Mouse (Mus musculus) small intestine, adult 2 months (tissue): ENCODE measurements around the gene Sbf1. TPM values are rescaled to one million over a fixed set of nuclear protein-coding genes. Genes with fewer than 3 reads are reported as not detected.

Experiments used
- H3K27ac ChIP-seq: fragments of 200-500 bp; 2 replicates; pipeline ENCODE4 v1.5.1; 2012; ENCODE audit warnings: low read depth, low read length, control low read depth, inconsistent platforms; ENCODE audit not compliant: insufficient read depth
- H3K27me3 ChIP-seq: fragments of 200-500 bp; 2 replicates; pipeline ENCODE4 v1.6.1; 2012; ENCODE audit warnings: mild to moderate bottlenecking, moderate library complexity, low read length, inconsistent platforms; ENCODE audit not compliant: control insufficient read depth, insufficient read depth
- H3K36me3 ChIP-seq: fragments of 200-500 bp; 2 replicates; pipeline ENCODE4 v1.6.1; 2012; ENCODE audit warnings: mild to moderate bottlenecking, low read length, control low read depth, inconsistent platforms; ENCODE audit not compliant: control insufficient read depth, insufficient read depth
- H3K4me1 ChIP-seq: fragments of 200-500 bp; 2 replicates; pipeline ENCODE4 v1.6.1; 2012; ENCODE audit warnings: low read length, inconsistent platforms, mixed read lengths; ENCODE audit not compliant: control insufficient read depth, insufficient read depth, insufficient read length
- H3K4me3 ChIP-seq: fragments of 200-500 bp; 2 replicates; pipeline ENCODE4 v1.5.1; 2012; ENCODE audit warnings: low read depth, mild to moderate bottlenecking, control low read depth, inconsistent platforms, low read length, moderate library complexity
- CTCF ChIP-seq: fragments of 200-500 bp; IDR thresholded peaks from 2 replicates; pipeline ENCODE4 v1.5.1; 2012; ENCODE audit warnings: low read depth, mild to moderate bottlenecking, control low read depth, inconsistent platforms, low read length, moderate library complexity, mixed read lengths; ENCODE audit not compliant: insufficient replicate concordance, insufficient read length; ENCODE audit errors: extremely low read depth
- POLR2A ChIP-seq: fragments of 200-500 bp; IDR thresholded peaks from 2 replicates; pipeline ENCODE4 v1.6.1; 2012; ENCODE audit warnings: low read depth, mild to moderate bottlenecking, control low read depth, inconsistent platforms, low read length, moderate library complexity
- WGBS: fragments of 180-500 bp; shearing (Covaris S2); methylation state at CpG from one replicate; pipeline ENCODE4 v1.1.7; 2018; 5-methylcytosine and 5-hydroxymethylcytosine counted together
- polyA plus RNA-seq: library from polyadenylated mRNA; depleted of rRNA; stranded (reverse); fragments of >200 nt; gene quantifications from 2 replicates; pipeline ENCODE4 v1.2.3, GENCODE M21; 2012

Gene Sbf1
- polyA plus RNA-seq, 1 experiment = 189 TPM

DNA sequence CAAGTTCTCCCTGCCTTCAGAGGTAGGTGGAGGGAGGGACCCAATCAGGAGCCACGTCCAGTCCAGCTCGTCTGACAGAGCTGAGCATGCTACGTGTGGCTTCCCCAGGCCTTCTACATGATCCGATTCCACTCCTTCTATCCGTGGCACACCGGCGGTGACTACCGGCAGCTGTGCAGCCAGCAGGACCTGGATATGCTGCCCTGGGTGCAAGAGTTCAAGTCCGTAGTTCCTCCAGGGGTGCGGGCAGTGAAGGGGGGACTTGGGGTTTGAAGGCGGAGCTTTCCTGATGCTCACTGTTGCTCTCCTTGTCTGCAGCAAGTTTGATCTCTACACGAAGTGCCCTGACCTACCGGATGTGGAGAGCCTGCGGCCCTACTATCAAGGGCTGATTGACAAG, 21.3 kb upstream of the Sbf1 start:
- no peaks in the 10 kb centered on the region; the same call in 1 of the 2 replicates for H3K27me3 ChIP-seq
- no peak overlapping the region for H3K4me3 ChIP-seq
- H3K27ac ChIP-seq = no peak overlapping the region
- H3K36me3 ChIP-seq = no peaks in the 10 kb centered on the region
- H3K4me1 ChIP-seq = peaks cover 2% of the 10 kb centered on the region; the same call in 1 of the 2 replicates
- TF ChIP-seq CTCF = no peak
- no peak for TF ChIP-seq POLR2A
- 76% methylated on average over 14 of the region's 14 CpGs for WGBS

DNA sequence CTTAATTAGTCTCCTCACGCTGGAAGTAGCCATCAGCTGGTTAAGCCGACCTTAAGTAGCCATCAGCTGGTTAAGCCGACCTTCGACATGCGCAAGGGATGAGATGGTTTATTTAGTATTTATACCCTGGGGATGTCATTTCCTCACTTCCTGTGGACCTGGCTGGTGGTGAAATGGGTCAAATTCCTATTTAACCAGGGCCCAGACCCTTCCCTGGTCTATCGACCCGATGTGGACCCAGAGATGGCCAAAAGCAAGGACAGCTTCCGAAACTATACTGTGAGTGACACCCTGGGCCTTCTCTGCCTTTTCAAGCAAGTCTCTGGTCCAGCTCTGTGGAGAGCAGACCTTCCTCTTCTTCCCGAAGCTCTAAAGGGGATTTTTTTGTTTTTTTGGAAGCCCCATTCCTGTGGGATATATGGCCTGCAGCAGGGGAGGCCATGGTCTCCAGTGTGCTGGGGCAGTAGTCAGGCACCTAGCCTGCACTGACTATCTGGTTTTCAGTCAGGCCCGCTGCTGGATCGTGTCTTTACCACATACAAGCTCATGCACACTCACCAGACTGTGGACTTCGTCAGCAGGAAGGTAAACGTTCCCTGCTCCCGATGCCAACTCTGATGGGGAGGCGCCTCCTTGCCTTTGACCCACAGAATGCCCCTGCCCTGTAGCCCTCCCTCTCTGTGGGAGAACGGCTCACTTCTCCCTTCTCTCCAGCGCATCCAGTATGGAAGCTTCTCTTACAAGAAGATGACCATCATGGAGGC, 19.8 kb upstream of the Sbf1 start:
- Histone ChIP-seq H3K27me3 (no peaks in the 10 kb centered on the region; the same call in 1 of the 2 replicates), H3K36me3 (no peaks in the 10 kb centered on the region), H3K4me1 (peaks cover 2% of the 10 kb centered on the region; the same call in 1 of the 2 replicates), H3K27ac (no peak overlapping the region), H3K4me3 (no peak overlapping the region)
- TF ChIP-seq CTCF (no peak), POLR2A (no peak)
- 67% methylated on average over 17 of the region's 17 CpGs for WGBS

DNA sequence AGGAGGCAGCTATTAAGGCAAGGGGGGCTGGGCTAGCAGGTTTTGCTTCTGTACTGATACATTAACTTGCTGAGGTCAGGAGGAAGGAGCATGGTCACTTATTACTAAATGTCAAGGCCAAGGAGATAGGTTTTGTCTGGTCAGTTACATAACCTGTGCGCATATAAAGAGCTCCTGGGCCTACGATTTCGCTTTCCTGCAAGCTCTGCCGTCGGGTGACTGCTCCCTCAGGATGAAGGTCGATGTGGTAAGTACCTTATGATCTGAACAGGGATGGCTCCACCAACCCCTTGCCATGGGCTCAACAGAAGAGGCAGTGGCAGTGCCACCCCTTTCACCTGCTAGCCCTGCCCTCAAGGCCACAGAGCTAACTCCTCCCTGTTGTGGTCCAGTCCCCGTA, 19.2 kb upstream of the Sbf1 start, which contains the start of gene Miox:
TSS of gene Miox (plus strand) at position 128 of the 400 bp plus-strand sequence.
- WGBS = 85% methylated on average over 7 of the region's 7 CpGs
- no peak within 1 kb of the TSS for H3K27ac ChIP-seq
- TF ChIP-seq CTCF (no peak), POLR2A (no peak)
- H3K4me3 ChIP-seq = no peak within 1 kb of the TSS
- no peaks in the 10 kb centered on the region; the same call in 1 of the 2 replicates for H3K27me3 ChIP-seq
- no peaks in the 10 kb centered on the region for H3K36me3 ChIP-seq
- no peaks in the 10 kb centered on the region for H3K4me1 ChIP-seq

DNA sequence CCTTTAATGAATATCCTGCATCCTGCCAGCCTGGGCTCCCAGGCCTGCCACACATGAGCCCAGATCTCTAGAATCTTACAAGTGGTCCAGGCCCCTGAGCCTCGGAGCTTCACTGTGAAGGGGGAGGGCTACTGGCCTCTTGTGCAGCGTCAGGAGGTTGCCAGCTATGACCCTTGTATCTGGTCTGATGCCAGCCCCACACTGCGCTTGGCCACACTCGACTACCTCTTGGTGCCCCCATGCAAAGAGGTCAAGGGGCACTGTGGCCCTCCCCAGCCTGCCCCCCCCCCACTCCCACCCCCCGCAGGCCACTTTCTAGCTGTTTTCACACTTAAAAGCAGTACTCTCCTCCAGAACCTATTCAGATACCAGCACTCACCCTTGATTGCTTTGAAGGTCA, 11.3 kb upstream of the Sbf1 start:
- TF ChIP-seq CTCF = no peak
- no peak for TF ChIP-seq POLR2A
- Histone ChIP-seq H3K27me3 (peaks cover 9% of the 10 kb centered on the region; the same call in 1 of the 2 replicates), H3K4me1 (peaks cover 8% of the 10 kb centered on the region), H3K4me3 (no peak overlapping the region), H3K36me3 (no peaks in the 10 kb centered on the region), H3K27ac (no peak overlapping the region)
- 73% methylated on average over 5 of the region's 5 CpGs for WGBS

DNA sequence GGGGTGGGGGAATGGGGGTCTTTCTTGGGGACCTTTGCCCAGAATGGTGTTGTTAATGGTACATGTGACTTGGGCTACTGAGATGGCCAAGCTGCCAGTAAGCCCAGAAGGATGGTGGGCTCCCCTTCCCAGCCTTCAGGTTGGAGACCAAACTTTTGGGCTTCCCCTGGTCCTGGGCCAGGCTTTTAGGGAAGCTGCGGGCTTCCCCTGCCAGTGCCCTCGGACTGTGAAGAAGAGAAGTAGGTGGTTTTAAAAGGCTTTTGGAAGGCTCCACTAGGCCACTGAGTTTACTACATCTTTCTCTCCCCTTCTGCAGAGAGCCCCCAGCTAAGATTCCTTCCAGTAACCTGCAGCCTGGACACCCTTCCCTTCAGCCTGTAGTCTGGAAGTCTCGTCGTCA, 8.5 kb upstream of the Sbf1 start:
- Histone ChIP-seq H3K27ac (no peak overlapping the region), H3K4me1 (peaks cover 8% of the 10 kb centered on the region), H3K36me3 (no peaks in the 10 kb centered on the region), H3K27me3 (peaks cover 9% of the 10 kb centered on the region; the same call in 1 of the 2 replicates), H3K4me3 (no peak overlapping the region)
- 85% methylated on average over 4 of the region's 4 CpGs for WGBS
- no peak for TF ChIP-seq POLR2A

DNA sequence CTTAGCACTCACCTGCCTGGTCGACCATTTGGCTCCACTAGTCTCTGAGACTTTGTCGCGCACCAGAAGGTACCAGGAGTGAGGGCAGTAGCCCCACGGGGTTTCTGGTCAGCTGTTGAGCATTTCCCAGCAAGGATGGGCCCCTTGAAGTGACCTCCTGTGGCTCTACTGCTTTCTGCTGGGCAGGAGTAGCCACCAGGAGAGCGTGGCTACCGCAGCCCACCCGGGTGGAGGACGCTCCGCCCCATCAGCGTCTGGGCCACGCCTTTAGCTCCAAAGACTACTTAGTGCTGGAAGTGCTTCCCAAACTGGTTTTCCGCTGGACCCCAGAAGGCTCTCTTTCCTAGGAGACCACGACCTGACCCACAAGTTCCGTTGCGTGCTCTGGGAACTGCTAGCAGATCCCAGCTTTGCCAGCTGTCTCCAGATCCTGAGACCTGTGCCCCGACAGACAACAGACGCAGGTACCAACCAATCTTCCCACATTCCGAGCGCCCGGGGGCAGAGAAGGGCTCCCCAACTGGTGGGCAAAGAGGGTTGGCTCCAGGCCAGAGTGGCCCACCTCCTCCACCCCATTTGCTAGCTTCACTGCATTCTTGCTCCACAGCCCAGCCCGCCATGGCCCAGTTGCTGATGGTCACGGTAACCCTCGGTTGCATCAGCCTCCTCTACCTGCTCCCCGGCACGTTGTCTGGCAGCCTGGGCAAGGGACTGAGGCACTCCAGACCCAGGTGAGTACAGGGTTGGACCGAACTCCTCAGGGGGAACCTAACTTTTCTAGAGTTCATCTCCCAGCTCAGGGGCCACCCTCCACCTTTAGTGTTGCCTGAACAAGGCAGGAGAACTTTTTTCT, 7.8 kb upstream of the Sbf1 start, which contains the start of gene Adm2:
TSS of gene Adm2 (plus strand) at position 51 of the 853 bp plus-strand sequence.
- H3K4me3 ChIP-seq = peak within 1 kb of the TSS; percentile 28
- 12% methylated on average over 26 of the region's 26 CpGs for WGBS
- TF ChIP-seq POLR2A (no peak), CTCF (no peak)

DNA sequence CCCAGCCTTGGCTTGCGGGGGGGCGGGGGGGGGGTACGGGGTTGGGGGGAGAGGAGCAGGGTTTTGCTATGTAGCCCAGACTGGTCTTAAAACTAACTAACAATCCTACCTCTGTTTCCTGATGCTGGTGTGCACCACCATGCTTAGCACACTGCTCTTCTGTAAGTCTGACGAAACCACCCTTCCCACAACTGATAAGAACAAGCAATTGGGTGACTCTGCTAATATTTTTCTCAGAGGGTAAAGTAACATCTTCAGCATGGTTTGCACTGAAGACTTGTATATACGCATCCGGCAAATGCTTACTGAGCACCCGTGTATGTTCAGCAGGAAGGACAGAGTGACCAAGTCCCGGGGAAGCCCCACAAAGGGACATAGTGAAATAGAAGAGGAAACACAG, 6.2 kb upstream of the Sbf1 start:
- Histone ChIP-seq H3K36me3 (no peaks in the 10 kb centered on the region), H3K4me3 (no peak overlapping the region), H3K4me1 (peaks cover 8% of the 10 kb centered on the region), H3K27ac (no peak overlapping the region), H3K27me3 (peaks cover 9% of the 10 kb centered on the region; the same call in 1 of the 2 replicates)
- TF ChIP-seq POLR2A = no peak
- TF ChIP-seq CTCF = no peak
- WGBS = 58% methylated on average over 8 of the region's 8 CpGs

More for the DNA sequence above, 7.8 kb upstream of the Sbf1 start, which contains the start of gene Adm2:
- H3K4me1 ChIP-seq = peaks cover 8% of the 10 kb centered on the region
- H3K36me3 ChIP-seq = no peaks in the 10 kb centered on the region
- peaks cover 9% of the 10 kb centered on the region; the same call in 1 of the 2 replicates for H3K27me3 ChIP-seq
- H3K27ac ChIP-seq = no peak within 1 kb of the TSS
